Mouse (Mus musculus): ENCODE measurements around the gene Eif4g2. TPM values are rescaled to one million over a fixed set of nuclear protein-coding genes. Genes with fewer than 3 reads are reported as not detected.

Gene Eif4g2
- total RNA-seq, 1 experiment = 627 TPM

DNA sequence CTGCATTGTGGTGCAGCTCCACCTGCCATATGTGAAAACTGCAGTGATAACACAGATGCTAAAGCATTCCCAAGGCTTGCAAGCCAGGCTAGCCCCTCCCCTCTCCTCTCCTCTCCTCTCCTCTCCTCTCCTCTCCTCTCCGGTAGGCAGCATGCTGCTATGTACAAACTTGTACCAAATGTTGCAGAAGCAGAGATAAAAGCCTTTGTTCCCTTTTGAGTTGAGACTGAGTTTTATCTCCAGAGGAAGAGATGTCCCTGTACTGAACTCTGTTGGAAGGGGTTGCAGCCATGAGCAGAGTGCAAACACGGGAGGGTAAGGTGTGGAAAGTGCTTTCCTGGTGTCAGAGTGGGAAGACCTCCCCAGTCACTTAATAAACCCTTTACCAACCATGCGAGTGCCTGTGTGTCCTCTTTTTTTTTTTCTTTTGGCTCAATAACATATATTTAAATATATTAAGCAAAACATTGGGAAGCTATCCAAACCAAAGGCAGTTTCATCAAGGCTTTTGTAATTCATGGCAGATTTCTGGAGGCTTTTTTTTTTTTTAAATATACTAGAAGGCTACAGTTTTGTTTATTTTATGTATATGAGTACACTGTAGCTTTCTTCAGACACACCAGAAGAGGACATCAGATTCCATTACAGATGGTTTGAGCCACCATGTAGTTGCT lies 26.7 kb downstream of the Eif4g2 start:
- H3K9ac ChIP-seq (ENCODE audit: insufficient read depth, low read depth, low read length, poor library complexity, severe bottlenecking) = no peak overlapping the region
- no peak for DNase-seq (ENCODE audit: low read depth, low spot score)
- no peaks in the 10 kb centered on the region for H3K4me1 ChIP-seq (ENCODE audit: control insufficient read depth in 2 of 2, insufficient read depth in 2 of 2, low read length in 2 of 2, poor library complexity in 1 of 2)
- no peak overlapping the region for H3K4me3 ChIP-seq (ENCODE audit: insufficient read depth in 1 of 2, low read depth in 1 of 2, low read length in 2 of 2, poor library complexity in 1 of 2, severe bottlenecking in 1 of 2)
- H3K9me3 ChIP-seq (ENCODE audit: control insufficient read depth, insufficient read depth, low read depth, low read length) = no peaks in the 10 kb centered on the region
- no peak for TF ChIP-seq ZC3H11A (IDR thresholded peaks at IDR 0.05; ENCODE audit: borderline replicate concordance, low read depth, low read length)
- TF ChIP-seq MAFK (IDR thresholded peaks at IDR 0.05; ENCODE audit: insufficient read depth, low read depth, low read length) = no peak
- TF ChIP-seq CHD2 (IDR thresholded peaks at IDR 0.05; ENCODE audit: low read depth, low read length) = no peak
- TF ChIP-seq HCFC1 (IDR thresholded peaks at IDR 0.05; ENCODE audit: borderline replicate concordance, insufficient read depth, low read length) = no peak
- TF ChIP-seq ZNF384 (IDR thresholded peaks at IDR 0.05; ENCODE audit: low read depth, low read length) = no peak
- in situ Hi-C loops (cut with MboI; ENCODE audit: low sequenced_read_pairs in 2 of 2, unreplicated experiment in 2 of 2) = no loop called here
- H3K27ac ChIP-seq (ENCODE audit: insufficient read depth, low read depth, low read length, poor library complexity, severe bottlenecking) = no peak overlapping the region
- peaks cover 40% of the 10 kb centered on the region for H3K36me3 ChIP-seq (ENCODE audit: control insufficient read depth, insufficient read depth, low read length, poor library complexity, severe bottlenecking)

- no peak for DNase-seq (ENCODE audit: low read depth, low spot score)
- Histone ChIP-seq H3K36me3 (ENCODE audit: control insufficient read depth, insufficient read depth, low read length, poor library complexity, severe bottlenecking) (peaks cover 47% of the 10 kb centered on the region), H3K27ac (ENCODE audit: insufficient read depth, low read depth, low read length, poor library complexity, severe bottlenecking) (no peak overlapping the region), H3K9me3 (ENCODE audit: control insufficient read depth, insufficient read depth, low read depth, low read length) (no peaks in the 10 kb centered on the region), H3K4me3 (ENCODE audit: insufficient read depth in 1 of 2, low read depth in 1 of 2, low read length in 2 of 2, poor library complexity in 1 of 2, severe bottlenecking in 1 of 2) (no peak overlapping the region), H3K9ac (ENCODE audit: insufficient read depth, low read depth, low read length, poor library complexity, severe bottlenecking) (no peak overlapping the region), H3K4me1 (ENCODE audit: control insufficient read depth in 2 of 2, insufficient read depth in 2 of 2, low read length in 2 of 2, poor library complexity in 1 of 2) (no peaks in the 10 kb centered on the region)
- in situ Hi-C loops (cut with MboI; ENCODE audit: low sequenced_read_pairs in 2 of 2, unreplicated experiment in 2 of 2) = no loop called here
- no peak for TF ChIP-seq HCFC1 (IDR thresholded peaks at IDR 0.05; ENCODE audit: borderline replicate concordance, insufficient read depth, low read length)
- no peak for TF ChIP-seq CHD2 (IDR thresholded peaks at IDR 0.05; ENCODE audit: low read depth, low read length)
- no peak for TF ChIP-seq ZC3H11A (IDR thresholded peaks at IDR 0.05; ENCODE audit: borderline replicate concordance, low read depth, low read length)
- no peak for TF ChIP-seq MAFK (IDR thresholded peaks at IDR 0.05; ENCODE audit: insufficient read depth, low read depth, low read length)
- no peak for TF ChIP-seq ZNF384 (IDR thresholded peaks at IDR 0.05; ENCODE audit: low read depth, low read length)
These were observed 27.6 kb downstream of the Eif4g2 start for GRCm38 (mm10) chr7:111055221-111055620.

DNA sequence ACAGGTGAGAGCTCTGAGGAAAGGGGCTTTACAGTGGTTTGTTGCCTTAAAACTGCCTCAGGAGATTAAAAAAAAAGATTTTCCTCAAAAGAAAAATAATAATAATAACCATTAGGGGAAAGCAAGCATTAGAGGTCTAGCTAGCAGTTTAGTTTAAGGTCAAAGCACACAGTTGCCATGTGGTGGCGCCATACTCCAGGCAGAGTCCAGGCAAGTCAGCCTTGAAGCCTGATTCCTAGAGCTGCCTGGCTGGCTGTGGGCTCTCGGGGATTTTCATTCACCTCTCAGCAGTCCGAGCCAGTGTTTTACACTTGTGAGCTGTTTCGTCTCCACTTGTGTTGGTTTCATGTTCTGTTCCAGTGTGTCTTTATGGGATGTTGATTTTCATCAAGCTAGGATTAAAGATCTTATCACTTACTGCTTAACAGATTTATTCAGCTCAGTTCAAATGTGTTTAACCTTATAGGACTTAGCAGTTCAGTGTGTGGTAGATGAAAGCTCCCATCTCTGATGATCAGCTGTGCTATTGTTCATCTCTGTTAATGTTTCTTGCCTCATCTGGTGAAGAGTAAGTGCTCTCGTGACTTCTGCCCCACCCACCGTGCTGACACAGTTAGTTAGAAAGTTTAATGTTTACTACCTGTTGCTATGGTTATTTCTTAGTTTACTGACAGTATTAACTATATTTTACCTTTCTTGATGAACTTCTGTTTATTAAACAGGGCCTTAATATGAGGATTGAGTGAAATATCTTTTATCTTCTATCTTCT lies 33.0 kb downstream of the Eif4g2 start:
- H3K27ac ChIP-seq (ENCODE audit: insufficient read depth, low read depth, low read length, poor library complexity, severe bottlenecking) = no peak overlapping the region; the same call in 1 of the 2 replicates
- no peaks in the 10 kb centered on the region for H3K9me3 ChIP-seq (ENCODE audit: control insufficient read depth, insufficient read depth, low read depth, low read length)
- TF ChIP-seq ZC3H11A (IDR thresholded peaks at IDR 0.05; ENCODE audit: borderline replicate concordance, low read depth, low read length) (0 out of 2 replicates have a peak, but pooled peaks have one; percentile 56), HCFC1 (IDR thresholded peaks at IDR 0.05; ENCODE audit: borderline replicate concordance, insufficient read depth, low read length) (no peak), CHD2 (IDR thresholded peaks at IDR 0.05; ENCODE audit: low read depth, low read length) (no peak)
- no peak for DNase-seq (ENCODE audit: low read depth, low spot score)
- in situ Hi-C loops (cut with MboI; ENCODE audit: low sequenced_read_pairs in 2 of 2, unreplicated experiment in 2 of 2) = no loop called here
- peaks cover 0 to 10% of the 10 kb centered on the region in 2 experiments; a peak in 2 of 4 replicates for H3K4me1 ChIP-seq (ENCODE audit: control insufficient read depth in 2 of 2, insufficient read depth in 2 of 2, low read length in 2 of 2, poor library complexity in 1 of 2)
- H3K9ac ChIP-seq (ENCODE audit: insufficient read depth, low read depth, low read length, poor library complexity, severe bottlenecking) = no peak overlapping the region
- H3K4me3 ChIP-seq (ENCODE audit: insufficient read depth in 1 of 2, low read depth in 1 of 2, low read length in 2 of 2, poor library complexity in 1 of 2, severe bottlenecking in 1 of 2) = no peak overlapping the region
- H3K36me3 ChIP-seq (ENCODE audit: control insufficient read depth, insufficient read depth, low read length, poor library complexity, severe bottlenecking) = peaks cover 57% of the 10 kb centered on the region

- peaks cover 54% of the 10 kb centered on the region for H3K36me3 ChIP-seq (ENCODE audit: control insufficient read depth, insufficient read depth, low read length, poor library complexity, severe bottlenecking)
These were observed 33.9 kb downstream of the Eif4g2 start for GRCm38 (mm10) chr7:111048920-111049319.

More at GRCm38 (mm10) chr7:111048920-111049319, 33.9 kb downstream of the Eif4g2 start:
- in situ Hi-C loops (cut with MboI; ENCODE audit: low sequenced_read_pairs in 2 of 2, unreplicated experiment in 2 of 2) = no loop called here
- Histone ChIP-seq H3K4me1 (ENCODE audit: control insufficient read depth in 2 of 2, insufficient read depth in 2 of 2, low read length in 2 of 2, poor library complexity in 1 of 2) (peaks cover 0 to 10% of the 10 kb centered on the region in 2 experiments; a peak in 2 of 4 replicates), H3K4me3 (ENCODE audit: insufficient read depth in 1 of 2, low read depth in 1 of 2, low read length in 2 of 2, poor library complexity in 1 of 2, severe bottlenecking in 1 of 2) (no peak overlapping the region), H3K9ac (ENCODE audit: insufficient read depth, low read depth, low read length, poor library complexity, severe bottlenecking) (no peak overlapping the region), H3K27ac (ENCODE audit: insufficient read depth, low read depth, low read length, poor library complexity, severe bottlenecking) (no peak overlapping the region; the same call in 1 of the 2 replicates), H3K9me3 (ENCODE audit: control insufficient read depth, insufficient read depth, low read depth, low read length) (no peaks in the 10 kb centered on the region)
- DNase-seq (ENCODE audit: low read depth, low spot score) = no peak
- TF ChIP-seq CHD2 (IDR thresholded peaks at IDR 0.05; ENCODE audit: low read depth, low read length) (no peak), ZC3H11A (IDR thresholded peaks at IDR 0.05; ENCODE audit: borderline replicate concordance, low read depth, low read length) (no peak), MAFK (IDR thresholded peaks at IDR 0.05; ENCODE audit: insufficient read depth, low read depth, low read length) (no peak), ZNF384 (IDR thresholded peaks at IDR 0.05; ENCODE audit: low read depth, low read length) (no peak), HCFC1 (IDR thresholded peaks at IDR 0.05; ENCODE audit: borderline replicate concordance, insufficient read depth, low read length) (no peak)

Data from ES-E14 (cell line).